Mouse (Mus musculus) heart, adult 2 months (tissue): ENCODE data around the gene Vasn. TPM values are rescaled to one million over a fixed set of nuclear protein-coding genes. Genes with fewer than 3 reads are reported as not detected.

Experiments
- DNase-seq, 2 experiments: peaks; one replicate each; pipeline ENCODE4 v3.0.0; 2021
- H3K27ac ChIP-seq: fragments of 200-600 bp; 2 replicates; pipeline ENCODE4 v1.8.1; 2022
- H3K27me3 ChIP-seq: fragments of 200-500 bp; 2 replicates; pipeline ENCODE4 v1.6.1; 2012; ENCODE audit warnings: mild to moderate bottlenecking, low read length, inconsistent platforms, mixed read lengths; ENCODE audit not compliant: control insufficient read depth, insufficient read depth
- H3K36me3 ChIP-seq: fragments of 200-500 bp; 2 replicates; pipeline ENCODE4 v1.6.1; 2012; ENCODE audit warnings: low read length, inconsistent platforms; ENCODE audit not compliant: control insufficient read depth, insufficient read depth
- H3K4me1 ChIP-seq: fragments of 200-500 bp; 2 replicates; pipeline ENCODE4 v1.6.1; 2011; ENCODE audit warnings: low read length; ENCODE audit not compliant: control insufficient read depth, insufficient read depth
- H3K4me3 ChIP-seq: fragments of 200-600 bp; 2 replicates; pipeline ENCODE4 v1.8.1; 2022
- H3K79me2 ChIP-seq: fragments of 200-500 bp; replicated peaks from 2 replicates; pipeline ENCODE4 v1.6.1; 2012; ENCODE audit warnings: mild to moderate bottlenecking, inconsistent platforms, low read length, moderate library complexity, mixed read lengths; ENCODE audit not compliant: control insufficient read depth, insufficient read depth
- H3K9ac ChIP-seq: fragments of 200-500 bp; 2 replicates; pipeline ENCODE4 v1.6.1; 2012; ENCODE audit warnings: low read depth, mild to moderate bottlenecking, control low read depth, inconsistent platforms, low read length, mixed read lengths
- CTCF ChIP-seq: fragments of 200-600 bp; IDR thresholded peaks from 2 replicates; pipeline ENCODE4 v1.8.1; 2022; ENCODE audit warnings: antibody characterized with exemption, mild to moderate bottlenecking, moderate library complexity
- EP300 ChIP-seq: fragments of 200-500 bp; IDR thresholded peaks from 2 replicates; pipeline ENCODE4 v1.6.1; 2011; ENCODE audit warnings: low read depth, low read length, control low read depth; ENCODE audit not compliant: insufficient read depth
- POLR2A ChIP-seq: fragments of 200-500 bp; IDR thresholded peaks from 2 replicates; pipeline ENCODE4 v1.6.1; 2011; ENCODE audit warnings: mild to moderate bottlenecking, low read depth, low read length, control low read depth; ENCODE audit not compliant: insufficient read depth
- WGBS: fragments of 180-500 bp; shearing (Covaris S2); methylation state at CpG from one replicate; pipeline ENCODE4 v1.1.7; 2018; 5-methylcytosine and 5-hydroxymethylcytosine counted together
- intact Hi-C: fragments of 180-260 bp; cut with DNase I; formaldehyde crosslinking; loops from one replicate; pipeline ENCODE4 v1.15.1; 2025
- polyA plus RNA-seq: library from polyadenylated mRNA; depleted of rRNA; stranded (reverse); fragments of >200 nt; gene quantifications from 2 replicates; pipeline ENCODE4 v1.2.3, GENCODE M21; 2012
- total RNA-seq, 2 experiments: library from RNA; stranded (reverse); gene quantifications; 2 replicates each; pipeline ENCODE4 v1.2.3; 2021

Gene Vasn
- total and polyA plus RNA-seq, 3 experiments: 9.2 to 23.9 (median 10.5) TPM

DNA sequence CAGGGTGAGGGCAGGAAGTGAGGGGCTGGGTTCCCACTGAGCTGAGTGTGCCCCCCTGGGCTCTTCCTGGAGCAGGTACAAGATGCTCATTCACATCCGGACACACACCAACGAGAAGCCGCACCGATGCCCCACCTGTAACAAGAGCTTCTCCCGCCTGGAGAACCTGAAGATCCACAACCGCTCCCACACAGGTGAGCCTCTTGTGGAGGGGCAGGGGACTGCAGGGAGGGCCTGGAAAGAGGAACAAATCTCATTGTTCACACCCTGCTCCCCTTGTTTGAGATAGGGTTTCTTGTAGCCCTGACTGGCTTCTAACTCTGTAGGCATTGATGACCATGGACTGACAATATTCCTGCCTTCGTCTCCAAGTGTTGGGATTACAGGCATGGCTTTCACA is 28.1 kb upstream of the Vasn start:
- DNase-seq: no peak
- H3K27ac ChIP-seq: no peak overlapping the region
- no peaks in the 10 kb centered on the region for H3K36me3 ChIP-seq
- intact Hi-C loops: no loop called here
- no peaks in the 10 kb centered on the region for H3K79me2 ChIP-seq
- H3K4me1 ChIP-seq: peaks cover 8% of the 10 kb centered on the region
- H3K27me3 ChIP-seq: no peaks in the 10 kb centered on the region
- 95% methylated on average over 7 of the region's 7 CpGs for WGBS
- H3K9ac ChIP-seq: no peak overlapping the region
- TF ChIP-seq CTCF (peak; percentile 23), EP300 (no peak), POLR2A (no peak)
- H3K4me3 ChIP-seq: no peak overlapping the region

GRCm38 (mm10) chr16:4613736-4614135 is 26.0 kb upstream of the Vasn start:
- WGBS: 91% methylated on average over 9 of the region's 9 CpGs
- TF ChIP-seq EP300: no peak
- TF ChIP-seq CTCF: no peak
- no peak for TF ChIP-seq POLR2A
- H3K36me3 ChIP-seq: no peaks in the 10 kb centered on the region

DNA sequence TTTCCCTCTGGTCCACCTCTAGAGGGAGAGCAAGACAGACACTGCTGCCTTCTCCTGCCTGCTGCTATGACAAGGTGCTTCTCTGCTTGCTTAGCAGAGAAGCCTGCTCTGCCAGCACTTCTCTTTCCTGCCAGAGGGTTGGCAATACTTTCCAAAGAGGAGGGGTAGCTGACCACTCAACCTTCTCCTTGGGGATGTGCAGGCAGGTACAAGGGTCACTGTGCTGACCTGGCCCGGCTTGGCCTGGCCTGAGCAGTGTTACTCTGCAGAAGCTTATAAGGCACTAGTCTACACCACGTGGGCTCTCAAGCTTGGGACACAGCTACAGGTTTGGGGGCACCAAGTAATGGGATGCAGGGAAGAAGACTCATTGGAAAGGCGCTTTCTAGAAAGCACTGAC is 25.1 kb upstream of the Vasn start:
- Histone ChIP-seq H3K27ac (no peak overlapping the region), H3K27me3 (no peaks in the 10 kb centered on the region), H3K36me3 (no peaks in the 10 kb centered on the region), H3K79me2 (0 out of 2 replicates have a peak, but pooled peaks cover 4% of the 10 kb centered on the region), H3K4me3 (no peak overlapping the region), H3K9ac (no peak overlapping the region), H3K4me1 (no peaks in the 10 kb centered on the region)
- DNase-seq: no peak
- TF ChIP-seq EP300: no peak
- no peak for TF ChIP-seq POLR2A
- TF ChIP-seq CTCF: no peak
- WGBS: 94% methylated on average over 3 of the region's 3 CpGs
- intact Hi-C loops: no loop called here

More at GRCm38 (mm10) chr16:4613736-4614135, 26.0 kb upstream of the Vasn start:
- Histone ChIP-seq H3K9ac (no peak overlapping the region), H3K4me3 (no peak overlapping the region), H3K27me3 (no peaks in the 10 kb centered on the region), H3K79me2 (0 out of 2 replicates have a peak, but pooled peaks cover 1% of the 10 kb centered on the region), H3K4me1 (no peaks in the 10 kb centered on the region), H3K27ac (no peak overlapping the region)
- intact Hi-C loops: no loop called here
- no peak for DNase-seq

DNA sequence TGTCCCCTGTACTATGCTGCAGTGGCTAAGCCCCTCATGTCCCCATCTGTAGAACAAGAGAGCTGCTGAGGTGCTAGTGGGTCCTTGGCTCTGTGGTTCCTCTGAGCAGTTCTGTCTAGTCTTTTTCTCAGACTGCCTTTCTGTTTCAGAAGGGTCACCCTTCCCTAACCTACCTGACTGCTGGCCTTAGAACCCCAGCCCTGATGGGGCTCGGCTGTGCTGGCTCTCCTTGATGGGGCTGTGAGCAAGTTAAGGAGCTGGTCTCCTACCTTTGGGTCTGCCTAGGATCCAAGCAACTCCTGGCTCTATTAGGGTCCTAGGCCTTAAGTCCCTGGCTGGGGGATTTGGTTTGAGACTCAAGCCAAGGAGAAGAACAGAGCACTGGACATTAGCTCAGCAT is 24.4 kb upstream of the Vasn start:
- WGBS: 73% methylated on average over 1 of the region's 1 CpGs
- H3K36me3 ChIP-seq: no peaks in the 10 kb centered on the region
- intact Hi-C loops: no loop called here

GRCm38 (mm10) chr16:4616829-4617228 is 22.9 kb upstream of the Vasn start:
- Histone ChIP-seq H3K9ac (no peak overlapping the region), H3K36me3 (no peaks in the 10 kb centered on the region), H3K79me2 (0 out of 2 replicates have a peak, but pooled peaks cover 4% of the 10 kb centered on the region), H3K4me3 (no peak overlapping the region), H3K27ac (no peak overlapping the region), H3K4me1 (peaks cover 2% of the 10 kb centered on the region; the same call in 1 of the 2 replicates), H3K27me3 (no peaks in the 10 kb centered on the region)
- intact Hi-C loops: no loop called here
- 72% methylated on average over 4 of the region's 4 CpGs for WGBS
- no peak for TF ChIP-seq CTCF
- no peak for TF ChIP-seq POLR2A
- TF ChIP-seq EP300: no peak
- DNase-seq: no peak

More for the DNA sequence above, 24.4 kb upstream of the Vasn start:
- DNase-seq: no peak
- no peak for TF ChIP-seq CTCF
- no peak for TF ChIP-seq POLR2A
- no peak for TF ChIP-seq EP300
- Histone ChIP-seq H3K4me1 (peaks cover 2% of the 10 kb centered on the region; the same call in 1 of the 2 replicates), H3K79me2 (0 out of 2 replicates have a peak, but pooled peaks cover 4% of the 10 kb centered on the region), H3K27me3 (no peaks in the 10 kb centered on the region), H3K27ac (no peak overlapping the region), H3K4me3 (no peak overlapping the region), H3K9ac (no peak overlapping the region)

DNA sequence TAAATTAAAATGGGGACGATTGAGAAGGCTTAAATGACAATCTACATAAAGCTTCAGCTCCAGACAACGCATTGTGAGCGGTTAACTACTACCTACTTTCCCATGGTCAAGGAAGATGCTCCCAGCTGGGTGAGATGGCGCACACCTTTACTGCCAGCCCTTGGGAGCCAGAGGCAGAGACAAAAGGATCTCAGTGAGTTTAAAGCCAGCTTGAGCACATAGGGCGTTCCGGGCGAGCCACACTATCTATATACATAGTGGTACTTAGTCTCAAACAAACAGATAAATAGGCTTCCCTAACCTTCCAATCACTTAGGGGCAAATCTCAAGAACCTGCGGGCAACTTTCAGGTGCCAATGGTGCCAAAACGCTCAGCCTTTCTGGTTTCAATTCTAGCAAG is 15.7 kb upstream of the Vasn start:
- H3K27me3 ChIP-seq: no peaks in the 10 kb centered on the region
- H3K27ac ChIP-seq: peak overlapping the region; percentile 84
- peak overlapping the region; percentile 93 for H3K9ac ChIP-seq
- H3K79me2 ChIP-seq: peaks cover 1% of the 10 kb centered on the region; the same call in 1 of the 2 replicates
- H3K4me3 ChIP-seq: peak overlapping the region; percentile 89
- peaks cover 5% of the 10 kb centered on the region for H3K4me1 ChIP-seq
- WGBS: 17% methylated on average over 9 of the region's 9 CpGs
- no peaks in the 10 kb centered on the region for H3K36me3 ChIP-seq
- intact Hi-C loops: no loop called here
- DNase-seq: no peak
- TF ChIP-seq EP300 (no peak), POLR2A (no peak), CTCF (no peak)
